Mouse (Mus musculus): Measurements from ENCODE around the gene Bax. TPM values are rescaled to one million over a fixed set of nuclear protein-coding genes. Genes with fewer than 3 reads are reported as not detected.
A peak's percentile ranks its signal among the peaks of the same experiment; 100 is the strongest.

The Bax gene
- polyA plus RNA-seq, 1 experiment, result not detected

DNA sequence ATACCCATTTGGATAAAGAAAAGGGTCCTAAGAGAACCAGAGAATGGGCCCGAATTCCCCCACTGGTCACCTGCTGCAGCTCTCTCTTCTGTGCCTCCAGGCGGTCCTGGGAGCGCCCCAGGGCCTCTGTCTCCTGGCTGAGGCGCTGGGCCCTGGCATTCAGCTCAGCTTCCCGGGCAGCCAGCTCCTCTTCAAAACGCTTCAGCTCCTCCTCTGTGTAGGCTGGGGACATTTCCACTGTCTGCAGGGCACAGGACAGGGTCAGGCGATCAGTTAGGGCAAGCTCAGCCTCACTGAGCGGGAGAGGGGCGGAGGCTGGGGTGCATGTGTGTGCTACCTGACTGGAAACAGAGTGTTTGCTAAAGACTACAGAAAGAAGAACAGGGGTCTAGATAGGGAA, 27.9 kb upstream of the Bax start:
- H3K4me1 ChIP-seq (ENCODE audit: control insufficient read depth, insufficient read depth, low read length), result peaks cover 8% of the 10 kb centered on the region
- H3K4me3 ChIP-seq (ENCODE audit: insufficient read depth, low read depth, low read length), result no peak overlapping the region
- H3K27ac ChIP-seq (ENCODE audit: insufficient read depth, low read depth, low read length), result no peak overlapping the region
- 84% methylated on average over 9 of the region's 9 CpGs for WGBS
- no peak for TF ChIP-seq POLR2A (IDR thresholded peaks at IDR 0.05; ENCODE audit: insufficient read depth, low read depth, low read length)
- no peak for TF ChIP-seq CTCF (IDR thresholded peaks at IDR 0.05; ENCODE audit: insufficient read depth, low read depth, low read length)

DNA sequence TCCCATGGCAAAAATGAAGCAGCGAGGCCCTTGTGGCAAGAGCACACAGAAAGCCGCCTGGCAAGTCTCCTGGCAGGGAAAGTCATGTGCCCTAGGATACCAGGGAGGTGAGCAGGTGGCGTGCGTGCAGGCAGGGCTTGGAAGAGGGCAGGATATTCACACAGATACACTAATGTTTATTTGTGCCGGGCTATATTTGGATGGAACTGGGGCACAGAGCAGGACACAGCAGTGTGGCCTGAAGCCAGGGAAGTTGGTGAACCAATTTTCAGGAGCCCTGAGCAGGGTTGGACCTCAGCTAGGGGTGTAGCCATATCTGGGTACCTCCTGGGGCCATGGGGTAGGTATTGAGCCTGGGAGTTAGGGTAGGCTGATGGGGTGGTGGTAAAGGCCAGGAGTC, 26.3 kb upstream of the Bax start:
- 85% methylated on average over 5 of the region's 5 CpGs for WGBS
- no peak overlapping the region for H3K4me3 ChIP-seq (ENCODE audit: insufficient read depth, low read depth, low read length)
- H3K27ac ChIP-seq (ENCODE audit: insufficient read depth, low read depth, low read length), result no peak overlapping the region
- H3K4me1 ChIP-seq (ENCODE audit: control insufficient read depth, insufficient read depth, low read length), result peaks cover 21% of the 10 kb centered on the region
- TF ChIP-seq POLR2A (IDR thresholded peaks at IDR 0.05; ENCODE audit: insufficient read depth, low read depth, low read length) (no peak), CTCF (IDR thresholded peaks at IDR 0.05; ENCODE audit: insufficient read depth, low read depth, low read length) (no peak)

DNA sequence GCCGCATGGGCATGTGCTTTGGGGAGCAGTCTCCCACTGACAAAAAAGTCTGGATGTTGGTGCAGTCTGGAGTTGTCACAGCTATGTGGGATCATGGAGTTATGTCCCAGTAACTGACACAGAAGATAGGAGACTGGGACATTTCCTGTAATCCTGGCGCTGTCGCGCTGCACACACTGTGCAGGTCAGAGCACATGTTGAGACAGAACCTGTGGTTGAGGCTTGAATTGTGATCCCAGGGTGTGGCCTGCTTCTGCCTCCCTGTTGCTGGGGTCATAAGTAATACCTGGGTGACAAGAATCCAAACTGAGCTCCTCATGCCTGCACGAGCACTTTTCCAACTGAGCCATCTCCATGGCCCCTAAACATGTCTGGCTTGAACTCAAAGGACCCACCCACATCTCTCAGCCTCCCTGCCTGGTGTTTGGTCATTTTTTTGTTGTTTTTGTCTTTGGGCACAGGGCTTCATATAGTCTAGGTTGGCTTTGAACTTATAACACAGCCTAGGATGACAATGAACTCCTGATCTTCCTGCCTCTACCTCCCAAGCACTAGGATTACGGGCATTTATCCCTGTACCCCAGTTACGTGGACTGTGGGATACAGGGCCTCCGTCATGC, 25.6 kb upstream of the Bax start:
- no peak overlapping the region for H3K27ac ChIP-seq (ENCODE audit: insufficient read depth, low read depth, low read length)
- H3K4me1 ChIP-seq (ENCODE audit: control insufficient read depth, insufficient read depth, low read length), result peaks cover 23% of the 10 kb centered on the region
- WGBS, result 96% methylated on average over 8 of the region's 8 CpGs
- H3K4me3 ChIP-seq (ENCODE audit: insufficient read depth, low read depth, low read length), result no peak overlapping the region
- TF ChIP-seq CTCF (IDR thresholded peaks at IDR 0.05; ENCODE audit: insufficient read depth, low read depth, low read length), result no peak
- no peak for TF ChIP-seq POLR2A (IDR thresholded peaks at IDR 0.05; ENCODE audit: insufficient read depth, low read depth, low read length)

DNA sequence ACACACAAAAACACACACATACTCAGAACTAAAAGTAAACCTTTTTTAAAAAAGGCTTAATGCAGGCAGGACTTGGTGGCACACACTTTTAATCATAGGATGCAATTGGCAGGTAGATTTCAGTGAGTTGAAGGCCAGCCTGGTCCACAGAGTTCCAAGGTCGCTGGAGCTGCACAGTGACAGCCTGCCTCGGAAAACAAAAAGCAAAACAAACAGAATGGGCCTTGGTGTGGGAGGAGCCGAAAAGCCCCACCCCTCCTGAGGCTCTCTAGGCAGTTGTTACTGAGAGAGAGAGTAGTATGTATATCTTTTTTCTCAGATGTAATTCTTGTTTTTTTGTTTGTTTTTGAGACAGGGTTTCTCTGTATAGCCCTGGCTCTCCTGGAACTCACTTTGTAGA, 24.6 kb upstream of the Bax start:
- Histone ChIP-seq H3K27ac (ENCODE audit: insufficient read depth, low read depth, low read length) (no peak overlapping the region), H3K4me1 (ENCODE audit: control insufficient read depth, insufficient read depth, low read length) (peaks cover 23% of the 10 kb centered on the region), H3K4me3 (ENCODE audit: insufficient read depth, low read depth, low read length) (no peak overlapping the region)
- TF ChIP-seq CTCF (IDR thresholded peaks at IDR 0.05; ENCODE audit: insufficient read depth, low read depth, low read length) (no peak), POLR2A (IDR thresholded peaks at IDR 0.05; ENCODE audit: insufficient read depth, low read depth, low read length) (no peak)
- 16% methylated on average over 3 of the region's 3 CpGs for WGBS

DNA sequence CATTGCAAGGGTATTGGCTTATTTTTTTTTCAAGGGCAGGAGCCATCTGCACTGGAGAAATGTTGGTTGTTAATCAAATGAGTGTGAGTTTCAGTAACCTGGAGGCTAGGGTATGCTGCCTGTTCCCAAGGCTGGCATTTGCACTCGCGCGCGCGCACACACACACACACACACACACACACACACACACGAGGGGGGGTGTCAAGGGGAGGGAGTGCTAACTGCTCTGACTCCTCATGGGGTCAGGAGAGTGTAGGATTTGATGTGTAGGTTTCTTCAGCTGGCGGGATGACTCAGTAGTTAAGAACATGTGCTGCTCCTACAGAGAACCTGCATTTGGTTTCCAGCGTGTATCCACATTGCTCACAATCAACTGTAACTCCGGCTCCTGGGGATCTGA, 24.1 kb upstream of the Bax start:
- 27% methylated on average over 9 of the region's 9 CpGs for WGBS
- no peak overlapping the region for H3K27ac ChIP-seq (ENCODE audit: insufficient read depth, low read depth, low read length)
- no peak overlapping the region for H3K4me3 ChIP-seq (ENCODE audit: insufficient read depth, low read depth, low read length)
- TF ChIP-seq CTCF (IDR thresholded peaks at IDR 0.05; ENCODE audit: insufficient read depth, low read depth, low read length) (no peak), POLR2A (IDR thresholded peaks at IDR 0.05; ENCODE audit: insufficient read depth, low read depth, low read length) (no peak)
- H3K4me1 ChIP-seq (ENCODE audit: control insufficient read depth, insufficient read depth, low read length), result peaks cover 23% of the 10 kb centered on the region

DNA sequence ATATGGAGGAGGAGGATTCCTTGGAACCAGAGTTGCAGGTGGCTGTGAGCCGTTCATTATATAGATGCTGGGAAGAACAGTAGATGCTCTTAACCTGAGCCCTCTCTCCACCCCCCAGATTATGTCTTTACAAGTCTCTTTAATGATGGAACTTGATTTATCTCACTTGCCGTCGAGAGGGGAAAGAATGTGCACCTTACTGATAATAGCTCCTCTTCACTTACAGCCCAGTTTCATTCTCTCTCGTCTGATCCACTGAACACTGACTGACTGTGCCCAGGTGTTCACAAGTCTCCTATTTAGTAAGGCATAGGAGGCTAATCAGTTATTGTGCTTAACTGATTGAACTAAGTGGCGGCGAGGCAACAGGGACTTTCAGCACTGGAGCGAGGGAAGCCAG, 22.9 kb upstream of the Bax start:
- H3K4me3 ChIP-seq (ENCODE audit: insufficient read depth, low read depth, low read length), result no peak overlapping the region
- H3K27ac ChIP-seq (ENCODE audit: insufficient read depth, low read depth, low read length), result no peak overlapping the region
- peaks cover 23% of the 10 kb centered on the region for H3K4me1 ChIP-seq (ENCODE audit: control insufficient read depth, insufficient read depth, low read length)
- WGBS, result 89% methylated on average over 7 of the region's 7 CpGs
- TF ChIP-seq CTCF (IDR thresholded peaks at IDR 0.05; ENCODE audit: insufficient read depth, low read depth, low read length) (no peak), POLR2A (IDR thresholded peaks at IDR 0.05; ENCODE audit: insufficient read depth, low read depth, low read length) (no peak)

DNA sequence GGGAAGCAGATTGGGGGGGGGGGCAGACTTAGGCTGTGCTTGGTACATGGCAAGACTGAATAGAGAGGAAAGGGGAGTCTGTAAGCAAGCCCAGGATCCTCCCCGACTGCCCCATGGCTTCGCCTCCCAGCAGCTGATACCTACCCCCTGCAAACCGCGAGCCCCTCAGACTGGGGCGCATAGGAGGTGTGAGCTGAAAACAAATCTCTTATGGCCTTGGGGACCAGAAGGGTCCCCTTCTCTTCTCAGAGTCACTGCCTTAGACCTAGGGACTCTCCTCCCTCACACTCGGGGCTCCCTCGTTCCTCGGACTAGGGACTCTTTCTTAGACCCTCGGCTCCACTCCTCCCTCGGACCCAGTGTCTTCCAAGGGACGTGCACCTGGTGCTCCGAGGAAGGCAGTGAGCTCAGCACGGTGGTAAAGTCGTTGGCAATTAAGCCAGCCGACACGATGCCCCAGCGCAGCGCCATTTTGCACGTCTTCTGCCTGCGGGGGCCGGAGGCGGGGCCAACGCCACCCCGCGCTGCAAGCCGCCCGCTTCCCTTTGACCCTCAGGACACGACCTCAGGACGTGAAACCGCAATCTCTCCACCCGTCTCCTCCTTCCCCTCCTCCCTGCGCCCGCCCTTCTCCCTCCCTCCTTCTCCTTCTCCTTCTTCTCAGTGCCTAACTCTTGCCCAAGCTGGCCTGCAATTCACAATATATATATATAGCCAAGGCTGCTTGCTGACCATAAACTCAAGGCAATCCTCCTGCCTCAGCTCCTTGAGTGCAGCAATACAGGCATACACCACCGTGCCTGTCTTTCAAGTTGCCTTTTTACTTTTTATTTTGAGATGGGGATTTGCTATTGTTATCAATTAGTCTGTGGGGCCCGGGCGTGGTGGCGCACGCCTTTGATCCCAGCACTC, 21.9 kb upstream of the Bax start, which contains the start of gene Dhdh:
Gene Dhdh (minus strand): TSS at position 513 of the 912 bp plus-strand sequence.
- peak; percentile 60; the same call in 1 of the 2 replicates for TF ChIP-seq POLR2A (IDR thresholded peaks at IDR 0.05; ENCODE audit: insufficient read depth, low read depth, low read length)
- TF ChIP-seq CTCF (IDR thresholded peaks at IDR 0.05; ENCODE audit: insufficient read depth, low read depth, low read length), result no peak
- H3K4me3 ChIP-seq (ENCODE audit: insufficient read depth, low read depth, low read length), result peak within 1 kb of the TSS; percentile 49
- WGBS, result 9% methylated on average over 38 of the region's 38 CpGs
- H3K4me1 ChIP-seq (ENCODE audit: control insufficient read depth, insufficient read depth, low read length), result peaks cover 23% of the 10 kb centered on the region
- peak within 1 kb of the TSS; percentile 73 for H3K27ac ChIP-seq (ENCODE audit: insufficient read depth, low read depth, low read length)

DNA sequence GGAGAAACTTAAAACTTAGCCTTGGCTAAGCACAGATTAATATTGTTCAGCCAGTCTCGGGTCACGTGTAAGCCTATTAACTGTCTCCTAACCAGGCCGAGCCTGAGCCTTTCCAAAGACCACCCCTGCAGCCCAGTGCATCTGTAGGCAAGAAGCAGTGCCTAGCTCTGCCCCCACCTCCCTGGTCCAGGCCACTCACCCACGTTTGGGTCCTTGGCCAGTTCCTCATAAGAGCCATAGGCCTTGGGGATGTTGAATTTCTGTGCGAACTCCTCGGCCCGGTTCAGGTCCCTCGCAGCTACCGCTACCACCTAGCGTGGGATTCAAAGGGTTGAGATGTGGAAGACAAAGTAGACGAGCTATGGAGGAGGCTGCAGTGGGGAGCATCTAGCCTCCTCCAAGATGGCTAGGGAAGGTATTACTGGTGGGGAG, 21.2 kb upstream of the Bax start:
- Histone ChIP-seq H3K4me3 (ENCODE audit: insufficient read depth, low read depth, low read length) (peak overlapping the region; percentile 9; the same call in 1 of the 2 replicates), H3K27ac (ENCODE audit: insufficient read depth, low read depth, low read length) (no peak overlapping the region), H3K4me1 (ENCODE audit: control insufficient read depth, insufficient read depth, low read length) (peaks cover 23% of the 10 kb centered on the region)
- 40% methylated on average over 11 of the region's 11 CpGs for WGBS
- TF ChIP-seq POLR2A (IDR thresholded peaks at IDR 0.05; ENCODE audit: insufficient read depth, low read depth, low read length) (no peak), CTCF (IDR thresholded peaks at IDR 0.05; ENCODE audit: insufficient read depth, low read depth, low read length) (no peak)

All from olfactory bulb, adult 2 months (tissue).